Mouse (Mus musculus) stomach, embryonic 14.5 days (tissue): ENCODE results near the gene Pid1. TPM values are rescaled to one million over a fixed set of nuclear protein-coding genes. Genes with fewer than 3 reads are reported as not detected.
"Not testable (repeated sequence)": the region's sequence is repeated elsewhere in the genome, so short reads cannot be mapped to it uniquely, and the experiment has no call there.

Source experiments
- ATAC-seq: fragments of 200-750 bp; cut with Nextera tagmentation; 2 replicates; pipeline ENCODE4 v1.8.0; 2017; ENCODE audit warnings: low read depth, moderate TSS enrichment; ENCODE audit not compliant: insufficient number of reproducible peaks, insufficient read depth, low FRiP score
- H3K27ac ChIP-seq: fragments of 300-500 bp; sonication (generic); 2 replicates; pipeline ENCODE4 v1.5.1; 2014; ENCODE audit warnings: mild to moderate bottlenecking, low read length, moderate library complexity, mixed read lengths
- H3K27me3 ChIP-seq: fragments of 300-500 bp; sonication (generic); 2 replicates; pipeline ENCODE4 v1.6.1; 2014; ENCODE audit warnings: low read length, control low read depth, mixed read lengths; ENCODE audit not compliant: control insufficient read depth, insufficient read depth
- H3K36me3 ChIP-seq: fragments of 300-500 bp; sonication (generic); 2 replicates; pipeline ENCODE4 v1.6.1; 2014; ENCODE audit warnings: mild to moderate bottlenecking, control low read depth, low read length, moderate library complexity, mixed read lengths; ENCODE audit not compliant: control insufficient read depth, insufficient read depth
- H3K4me1 ChIP-seq: fragments of 300-500 bp; sonication (generic); 2 replicates; pipeline ENCODE4 v1.6.1; 2014; ENCODE audit warnings: low read length, control low read depth, mixed read lengths; ENCODE audit not compliant: control insufficient read depth, insufficient read depth
- H3K4me2 ChIP-seq: fragments of 300-500 bp; sonication (generic); replicated peaks from 2 replicates; pipeline ENCODE4 v1.6.1; 2014; ENCODE audit warnings: low read depth, low read length, control low read depth
- H3K4me3 ChIP-seq: fragments of 300-500 bp; sonication (generic); 2 replicates; pipeline ENCODE4 v1.5.1; 2014; ENCODE audit warnings: low read depth, low read length, control low read depth
- H3K9ac ChIP-seq: fragments of 300-500 bp; sonication (generic); replicated peaks from 2 replicates; pipeline ENCODE4 v1.6.1; 2014; ENCODE audit warnings: low read depth, mild to moderate bottlenecking, control low read depth, low read length, moderate library complexity, mixed read lengths
- H3K9me3 ChIP-seq: fragments of 300-500 bp; sonication (generic); 2 replicates; pipeline ENCODE4 v1.6.1; 2016; ENCODE audit warnings: low read depth, low read length, control low read depth; ENCODE audit not compliant: control insufficient read depth
- WGBS: fragments of 180-500 bp; shearing (Covaris S2); extraction: QIAGEN DNeasy Blood & Tissue Kit; methylation state at CpG from one replicate; pipeline ENCODE4 v1.1.7; 2014; 5-methylcytosine and 5-hydroxymethylcytosine counted together
- polyA plus RNA-seq: library from polyadenylated mRNA; unstranded; fragments of >200 nt; fragmentation: Nextera tagmentation; extraction: Ambion mirVana; gene quantifications from 2 replicates; pipeline ENCODE4 v1.2.1, GENCODE M21; 2014

Gene Pid1
- polyA plus RNA-seq, 1 experiment from 2014 or later = 16.7 TPM

DNA sequence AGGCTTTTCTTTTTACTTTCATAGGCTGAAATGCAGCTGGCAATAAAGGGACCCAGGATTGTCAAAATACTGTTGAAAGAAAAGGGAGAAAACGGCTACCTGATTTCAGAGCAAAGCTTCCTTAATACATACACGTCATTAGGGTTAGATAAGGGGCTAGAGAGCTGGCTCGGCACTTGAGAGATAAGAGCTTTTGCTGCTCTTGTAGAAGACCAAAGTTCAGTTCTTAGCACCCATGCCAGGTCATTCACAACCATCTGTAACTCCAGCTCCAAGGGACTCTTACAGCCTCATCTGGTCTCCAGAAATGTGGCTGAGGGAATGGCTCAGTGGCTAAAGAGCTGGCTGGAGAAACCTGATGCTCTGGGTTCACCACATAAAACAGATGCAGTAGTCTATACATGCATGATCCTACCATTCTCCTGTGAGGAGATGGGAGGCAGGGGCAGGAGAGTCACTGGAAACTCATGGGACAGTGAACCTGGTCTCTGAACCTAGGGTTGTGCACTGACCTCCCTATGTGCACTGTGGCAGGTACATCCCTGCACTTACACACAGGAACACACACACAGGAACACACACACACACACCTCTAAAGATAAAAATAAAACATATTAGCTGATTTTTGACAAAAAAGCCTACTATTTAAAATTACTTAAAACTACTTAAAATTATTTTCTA, 16.0 kb downstream of the Pid1 start:
- Histone ChIP-seq H3K9me3 (no peaks in the 10 kb centered on the region), H3K36me3 (no peaks in the 10 kb centered on the region), H3K4me3 (no peak overlapping the region), H3K4me2 (no peak overlapping the region), H3K4me1 (no peaks in the 10 kb centered on the region), H3K27me3 (no peaks in the 10 kb centered on the region), H3K27ac (no peak overlapping the region), H3K9ac (no peak overlapping the region)
- ATAC-seq = 0 out of 2 replicates have a peak, but pooled peaks have one; percentile 18
- WGBS = 40% methylated on average over 3 of the region's 3 CpGs

DNA sequence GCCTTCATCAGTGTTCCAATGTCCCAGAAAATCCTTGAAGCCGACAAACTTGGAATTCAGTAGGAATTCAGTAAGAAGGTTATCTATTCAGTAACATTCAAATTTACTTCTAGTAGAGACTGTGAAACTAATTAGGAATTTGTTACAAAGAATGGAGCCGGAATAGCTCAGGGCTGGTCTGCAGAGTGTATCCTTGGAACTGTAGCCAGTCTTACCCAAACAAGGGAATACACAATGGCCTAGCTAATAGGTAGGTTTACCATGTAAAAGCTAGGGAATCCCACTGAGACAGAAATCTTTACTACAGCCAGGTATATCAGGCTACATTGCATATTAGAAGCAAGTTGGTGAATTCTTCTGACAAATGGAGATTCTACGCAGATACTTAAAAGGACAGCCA, 31.2 kb downstream of the Pid1 start:
- H3K9ac ChIP-seq, H3K4me1 ChIP-seq, H3K9me3 ChIP-seq, H3K36me3 ChIP-seq, H3K4me2 ChIP-seq, H3K27ac ChIP-seq, H3K27me3 ChIP-seq, ATAC-seq, H3K4me3 ChIP-seq: not testable (repeated sequence)
- 54% methylated on average over 3 of the region's 3 CpGs for WGBS

DNA sequence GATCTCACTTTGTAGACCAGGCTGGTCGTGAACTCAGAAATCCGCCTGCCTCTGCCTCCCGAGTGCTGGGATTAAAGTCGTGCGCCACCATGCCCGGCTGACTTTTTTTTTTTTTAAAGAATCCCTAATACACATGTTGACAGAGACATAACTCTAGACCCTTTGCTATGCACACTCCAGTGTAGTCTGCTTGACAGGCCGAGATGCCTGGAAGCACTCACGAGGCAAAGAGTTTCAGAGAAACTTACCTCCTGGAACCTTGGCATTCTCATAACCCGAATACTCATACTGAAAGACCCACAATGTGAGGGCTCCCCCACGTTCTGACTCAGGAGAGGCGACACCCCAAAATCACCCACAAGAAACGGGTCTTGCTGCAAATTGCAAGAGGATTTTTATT, 32.1 kb downstream of the Pid1 start:
- not testable (repeated sequence) for H3K4me3 ChIP-seq, H3K4me2 ChIP-seq, H3K9ac ChIP-seq, H3K27ac ChIP-seq, H3K4me1 ChIP-seq, H3K9me3 ChIP-seq, H3K36me3 ChIP-seq, H3K27me3 ChIP-seq, ATAC-seq
- WGBS = 79% methylated on average over 12 of the region's 12 CpGs

DNA sequence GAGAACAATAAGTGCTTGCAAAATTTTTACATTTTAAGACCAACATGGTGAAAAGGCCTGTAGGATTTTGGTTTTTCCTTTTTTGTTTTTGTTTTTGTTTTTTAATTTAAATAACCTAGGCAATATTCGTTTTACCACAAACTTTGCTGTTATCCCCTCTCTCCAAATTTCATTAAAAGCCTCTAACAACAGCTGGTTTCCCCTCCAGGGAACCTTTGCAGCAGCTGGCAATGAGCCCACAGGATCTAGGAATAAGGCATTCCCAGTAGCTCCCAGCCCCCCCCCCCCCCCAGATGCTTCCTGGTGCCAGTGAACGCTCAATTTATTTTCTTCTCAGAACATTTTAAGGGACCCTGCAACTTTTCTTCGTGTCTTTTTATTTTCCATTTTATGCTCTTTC, 38.7 kb downstream of the Pid1 start:
- WGBS = 41% methylated on average over 3 of the region's 3 CpGs

DNA sequence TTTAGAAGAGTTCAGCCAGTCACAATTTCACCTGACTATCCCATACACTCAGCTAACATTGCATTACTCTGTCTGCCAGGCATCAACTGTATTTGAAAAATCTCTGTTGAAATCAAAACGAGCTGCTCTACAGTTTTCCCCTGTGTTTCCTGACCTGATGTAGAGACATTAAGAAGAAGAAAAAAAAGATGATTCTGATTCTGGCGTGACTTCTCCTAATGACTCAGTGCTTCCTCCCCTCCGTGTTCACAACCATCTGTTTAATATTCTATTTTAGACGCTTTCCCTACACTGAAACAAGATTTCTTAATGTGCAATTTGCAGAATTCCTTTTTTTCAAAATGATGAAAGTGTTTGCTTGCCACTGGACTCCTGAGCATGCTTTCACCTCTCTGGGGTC, 42.7 kb downstream of the Pid1 start:
- Histone ChIP-seq H3K4me1 (no peaks in the 10 kb centered on the region), H3K9ac (no peak overlapping the region), H3K9me3 (no peaks in the 10 kb centered on the region), H3K27ac (no peak overlapping the region), H3K4me2 (no peak overlapping the region), H3K4me3 (no peak overlapping the region), H3K36me3 (no peaks in the 10 kb centered on the region), H3K27me3 (no peaks in the 10 kb centered on the region)
- WGBS = 59% methylated on average over 4 of the region's 4 CpGs
- no peak for ATAC-seq

More for the DNA sequence above, 38.7 kb downstream of the Pid1 start:
- Histone ChIP-seq H3K4me2 (no peak overlapping the region), H3K9ac (no peak overlapping the region), H3K4me3 (no peak overlapping the region), H3K27ac (no peak overlapping the region), H3K4me1 (no peaks in the 10 kb centered on the region), H3K36me3 (no peaks in the 10 kb centered on the region), H3K9me3 (no peaks in the 10 kb centered on the region), H3K27me3 (no peaks in the 10 kb centered on the region)
- no peak for ATAC-seq

DNA sequence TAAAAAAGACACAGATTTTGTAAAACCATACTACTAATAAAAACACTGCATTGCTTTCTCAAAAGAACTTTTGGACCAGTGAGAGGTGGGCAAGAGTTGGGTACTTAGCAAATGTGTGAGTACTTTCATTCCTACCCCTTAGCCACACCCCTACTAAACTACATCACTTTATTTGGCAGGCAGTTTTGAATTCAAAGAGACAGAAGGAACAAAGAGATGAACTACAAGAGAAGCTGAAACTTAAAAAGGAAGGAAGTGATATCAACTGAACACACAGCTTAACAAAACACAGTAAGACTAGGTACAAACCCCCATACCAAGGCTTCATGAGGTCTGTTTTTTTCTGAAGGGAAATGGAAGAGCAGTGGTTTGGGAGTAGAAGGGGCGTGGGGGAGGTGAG, 45.4 kb downstream of the Pid1 start:
- Histone ChIP-seq H3K9ac (no peak overlapping the region), H3K27me3 (no peaks in the 10 kb centered on the region), H3K4me1 (no peaks in the 10 kb centered on the region), H3K36me3 (no peaks in the 10 kb centered on the region), H3K27ac (no peak overlapping the region), H3K4me2 (no peak overlapping the region), H3K9me3 (no peaks in the 10 kb centered on the region), H3K4me3 (no peak overlapping the region)
- WGBS = 79% methylated on average over 1 of the region's 1 CpGs
- no peak for ATAC-seq

DNA sequence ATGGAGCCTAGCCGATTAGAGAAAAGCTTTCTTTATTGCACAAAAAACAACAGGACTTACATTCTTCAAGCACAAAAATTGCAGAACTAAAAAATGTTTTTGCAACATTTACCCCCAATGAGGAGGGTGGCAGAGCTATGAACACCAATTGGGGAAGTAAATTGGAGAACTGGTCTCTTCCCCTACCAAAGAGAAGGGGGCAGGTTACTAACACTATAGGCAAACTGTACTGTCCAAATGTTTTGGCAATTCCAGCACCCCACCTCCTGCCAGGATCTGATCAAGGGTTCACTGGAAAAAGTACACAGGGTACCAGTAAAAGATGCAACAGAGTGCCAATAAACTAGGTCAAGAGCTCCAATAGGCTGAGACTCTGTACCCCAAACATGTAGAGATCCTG, 46.2 kb downstream of the Pid1 start:
- Histone ChIP-seq H3K9me3 (no peaks in the 10 kb centered on the region), H3K4me3 (no peak overlapping the region), H3K4me1 (no peaks in the 10 kb centered on the region), H3K27ac (no peak overlapping the region), H3K9ac (no peak overlapping the region), H3K27me3 (no peaks in the 10 kb centered on the region), H3K36me3 (no peaks in the 10 kb centered on the region), H3K4me2 (no peak overlapping the region)
- WGBS = 98% methylated on average over 1 of the region's 1 CpGs
- no peak for ATAC-seq

DNA sequence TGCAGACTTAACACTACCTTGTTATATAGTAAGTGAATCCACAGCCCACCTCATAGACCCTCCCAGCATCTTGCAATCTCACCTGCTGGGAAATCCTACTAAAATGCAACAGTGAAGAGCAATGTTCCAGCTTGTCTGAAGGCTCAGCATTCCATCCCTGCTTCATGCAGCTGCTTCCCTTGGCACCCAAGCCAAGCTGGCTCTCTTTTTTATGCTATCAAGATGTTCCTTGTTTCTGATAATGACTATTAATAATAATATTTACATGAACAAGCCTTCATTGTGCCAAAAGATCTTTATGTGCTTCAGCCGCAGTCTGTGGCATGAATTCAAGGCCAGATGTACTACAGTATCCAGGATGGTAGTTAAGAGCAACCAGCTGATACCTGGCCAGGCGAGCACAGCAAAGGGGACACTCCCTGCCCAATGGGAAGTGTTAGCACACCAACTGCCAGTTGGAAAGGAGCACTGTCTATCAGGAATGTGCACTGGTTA, 54.0 kb downstream of the Pid1 start:
- H3K27ac ChIP-seq = no peak overlapping the region
- H3K36me3 ChIP-seq = no peaks in the 10 kb centered on the region
- H3K9ac ChIP-seq = no peak overlapping the region
- no peaks in the 10 kb centered on the region for H3K4me1 ChIP-seq
- WGBS = 50% methylated on average over 2 of the region's 2 CpGs
- no peak for ATAC-seq
- H3K4me3 ChIP-seq = no peak overlapping the region
- H3K4me2 ChIP-seq = no peak overlapping the region
- no peaks in the 10 kb centered on the region for H3K27me3 ChIP-seq
- no peaks in the 10 kb centered on the region for H3K9me3 ChIP-seq
